In the genomic region with DNA sequence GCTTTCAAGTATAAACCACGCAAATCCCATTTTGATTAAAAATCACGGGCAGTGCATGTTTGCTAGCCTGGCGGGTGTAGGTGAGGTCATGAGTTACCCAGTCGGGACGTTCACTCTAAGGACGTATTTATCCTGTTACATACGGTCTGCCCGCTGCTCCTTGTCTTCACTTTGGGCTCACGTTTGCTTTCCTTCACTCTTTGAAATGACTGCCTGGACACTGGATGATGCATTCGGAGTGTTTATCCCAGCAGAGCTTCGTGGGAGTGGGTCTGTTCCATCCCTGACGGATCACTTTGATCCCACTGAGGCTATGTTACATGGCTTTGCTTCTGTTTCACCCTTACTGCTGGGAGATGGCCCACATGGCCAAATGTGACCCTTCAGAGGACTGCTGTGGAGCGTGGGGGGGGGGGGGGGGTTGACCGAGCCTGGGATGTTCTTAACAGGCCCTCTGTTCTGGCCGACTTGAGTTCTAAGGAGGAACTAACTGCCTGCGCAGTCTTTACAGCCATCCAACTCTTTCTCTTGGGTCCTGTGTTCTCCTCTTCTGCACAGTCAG, we compare ENCODE assay signal across 15 mouse cellular contexts. TPM values are rescaled to one million over a fixed set of nuclear protein-coding genes. Genes with fewer than 3 reads are reported as not detected.
DNase-seq lines count a peak whose midpoint lies in the region; ATAC-seq lines count a peak whose summit lies in the region.
"Had no signal": no experiment of that assay in that cellular context is flagged by ENCODE, and none has a peak within 500 bp of the region (broad histone marks: within the 10 kb centered on the region; RNA-seq: fewer than 3 reads in every experiment).

No protein-coding gene starts in this region.

- WGBS in forebrain, embryonic 11.5 days, result 40% methylated on average over 16 of the region's 16 CpGs
- WGBS in forebrain, embryonic 15.5 days, result 24% methylated on average over 16 of the region's 16 CpGs
- 56% methylated on average over 16 of the region's 16 CpGs for WGBS in neural tube, embryonic 12.5 days
- 21% methylated on average over 16 of the region's 16 CpGs for WGBS in midbrain, embryonic 13.5 days

- DNase-seq in forebrain, embryonic 11.5 days (ENCODE audit: low spot score), result no peak
- no peak for DNase-seq in neural tube, embryonic 10.5 days (ENCODE audit: extremely low spot score, low spot score)
- DNase-seq in adrenal gland, postnatal 36 days, result no peak
- DNase-seq in left cerebral cortex, adult 11 months (ENCODE audit: low spot score), result no peak
- no peak for DNase-seq in ovary, postnatal 10 days (ENCODE audit: low spot score)
- DNase-seq: cerebellum, postnatal 25 days; gastrocnemius, postnatal 10 days; kidney, postnatal 14 days; liver, postnatal 0 days; right cerebral cortex, postnatal 14 days had no signal

- no peaks in the 10 kb centered on the region for H3K27me3 ChIP-seq in forebrain, embryonic 11.5 days (ENCODE audit: control insufficient read depth, insufficient read depth, low read length)
- H3K27me3 ChIP-seq in forebrain, embryonic 15.5 days, result no peaks in the 10 kb centered on the region
- H3K27me3 ChIP-seq in neural tube, embryonic 12.5 days (replicated peaks), result no peaks in the 10 kb centered on the region
- H3K27me3 ChIP-seq in midbrain, embryonic 13.5 days, result no peaks in the 10 kb centered on the region
- H3K27me3 ChIP-seq: heart, embryonic 15.5 days had no signal

- H3K4me1 ChIP-seq in forebrain, embryonic 11.5 days (replicated peaks; ENCODE audit: control insufficient read depth, insufficient read depth, low read length), result no peaks in the 10 kb centered on the region; the same call in 1 of the 2 replicates
- peaks cover 53% of the 10 kb centered on the region for H3K4me1 ChIP-seq in forebrain, embryonic 15.5 days
- H3K4me1 ChIP-seq in neural tube, embryonic 12.5 days, result peaks cover 10% of the 10 kb centered on the region; the same call in 1 of the 2 replicates
- peaks cover 26% of the 10 kb centered on the region for H3K4me1 ChIP-seq in midbrain, embryonic 13.5 days (replicated peaks)

- no peak overlapping the region for H3K4me2 ChIP-seq in forebrain, embryonic 11.5 days (ENCODE audit: low read depth, low read length, severe bottlenecking)
- H3K4me2 ChIP-seq in forebrain, embryonic 15.5 days (replicated peaks), result no peak overlapping the region
- H3K4me2 ChIP-seq in neural tube, embryonic 12.5 days (replicated peaks), result no peak overlapping the region
- H3K4me2 ChIP-seq in midbrain, embryonic 13.5 days (replicated peaks), result no peak overlapping the region
- H3K4me2 ChIP-seq: heart, embryonic 15.5 days had no signal

- ATAC-seq in forebrain, embryonic 11.5 days (replicated peaks; ENCODE audit: low FRiP score), result peak; percentile 47; the same call in 1 of the 2 replicates
- ATAC-seq in forebrain, embryonic 15.5 days (replicated peaks), result no peak; the same call in 1 of the 2 replicates
- 0 out of 2 replicates have a peak, but pooled peaks have one; percentile 26 for ATAC-seq in neural tube, embryonic 12.5 days (ENCODE audit: low FRiP score, low read depth)
- ATAC-seq in midbrain, embryonic 13.5 days, result peak; percentile 40
- ATAC-seq: activated CD4-positive, CD25-positive, alpha-beta regulatory T cell, adult 4 months; liver, postnatal 0 days had no signal

- H3K4me3 ChIP-seq in forebrain, embryonic 11.5 days (ENCODE audit: low read depth, low read length), result no peak overlapping the region
- no peak overlapping the region for H3K4me3 ChIP-seq in forebrain, embryonic 15.5 days
- H3K4me3 ChIP-seq in neural tube, embryonic 12.5 days, result no peak overlapping the region
- H3K4me3 ChIP-seq in midbrain, embryonic 13.5 days (replicated peaks), result no peak overlapping the region
- H3K4me3 ChIP-seq: heart, embryonic 15.5 days had no signal

- no peaks in the 10 kb centered on the region for H3K9me3 ChIP-seq in forebrain, embryonic 11.5 days (ENCODE audit: control insufficient read depth, low read length)
- no peaks in the 10 kb centered on the region for H3K9me3 ChIP-seq in forebrain, embryonic 15.5 days
- no peaks in the 10 kb centered on the region for H3K9me3 ChIP-seq in neural tube, embryonic 12.5 days
- H3K9me3 ChIP-seq in midbrain, embryonic 13.5 days, result no peaks in the 10 kb centered on the region
- H3K9me3 ChIP-seq: heart, embryonic 15.5 days had no signal

- H3K36me3 ChIP-seq in forebrain, embryonic 11.5 days (ENCODE audit: control insufficient read depth, insufficient read depth, low read length), result no peaks in the 10 kb centered on the region
- H3K36me3 ChIP-seq in forebrain, embryonic 15.5 days, result no peaks in the 10 kb centered on the region
- no peaks in the 10 kb centered on the region for H3K36me3 ChIP-seq in neural tube, embryonic 12.5 days
- H3K36me3 ChIP-seq in midbrain, embryonic 13.5 days, result no peaks in the 10 kb centered on the region
- H3K36me3 ChIP-seq: heart, embryonic 15.5 days had no signal

- H3K9ac ChIP-seq in forebrain, embryonic 11.5 days (ENCODE audit: low read length), result no peak overlapping the region
- H3K9ac ChIP-seq in forebrain, embryonic 15.5 days (replicated peaks), result no peak overlapping the region
- no peak overlapping the region for H3K9ac ChIP-seq in neural tube, embryonic 12.5 days
- no peak overlapping the region for H3K9ac ChIP-seq in midbrain, embryonic 13.5 days (replicated peaks)
- H3K9ac ChIP-seq: heart, embryonic 15.5 days; liver, postnatal 0 days had no signal

- H3K27ac ChIP-seq in forebrain, embryonic 11.5 days (ENCODE audit: low read depth, low read length), result no peak overlapping the region
- no peak overlapping the region for H3K27ac ChIP-seq in forebrain, embryonic 15.5 days (replicated peaks)
- H3K27ac ChIP-seq in neural tube, embryonic 12.5 days, result no peak overlapping the region
- H3K27ac ChIP-seq in midbrain, embryonic 13.5 days, result no peak overlapping the region; the same call in 1 of the 2 replicates
- H3K27ac ChIP-seq: heart, embryonic 15.5 days had no signal

RNA-seq across cellular contexts. Expression of a gene that starts 38.2 kb away (rescaled TPM):
- polyA plus RNA-seq in forebrain, embryonic 11.5 days (2014; fragmentation: Nextera tagmentation; extraction: Ambion mirVana), result 27.6 TPM in 2 replicates
- polyA plus RNA-seq in forebrain, embryonic 15.5 days (2015; fragmentation: Nextera tagmentation; extraction: Ambion mirVana), result 17.8 and 18.9 TPM in 2 replicates
- polyA plus RNA-seq in neural tube, embryonic 12.5 days (2016; fragmentation: Nextera tagmentation; extraction: Ambion mirVana), result 16.8 and 17.1 TPM in 2 replicates
- 9.0 and 10.0 TPM in 2 replicates for polyA plus RNA-seq in midbrain, embryonic 13.5 days (2015; fragmentation: Nextera tagmentation; extraction: Ambion mirVana)
- 10 to 100 TPM; 66.1 to 76.2 TPM for total RNA-seq in adrenal gland, postnatal 36 days (2021)
